Mouse (Mus musculus) T-cell, adult 2 months (primary cell): ENCODE results near the gene Timp2.

ENCODE experiments used
- DNase-seq: peaks from one replicate; pipeline ENCODE4 v3.0.0; 2022; ENCODE audit warnings: low spot score

Timp2 gene

GRCm38 (mm10) chr11:118289999-118290889 is 65.3 kb downstream of the Timp2 start, which contains the start of gene Usp36:
Gene Usp36 (minus strand): TSS chr11:118290244.
- peak; percentile 100 for DNase-seq

- DNase-seq = no peak
These were observed 66.0 kb downstream of the Timp2 start for GRCm38 (mm10) chr11:118289562-118289961.

GRCm38 (mm10) chr11:118289037-118289511 is 66.5 kb downstream of the Timp2 start:
- DNase-seq = peak; percentile 16

GRCm38 (mm10) chr11:118287573-118287972 is 68.0 kb downstream of the Timp2 start:
- no peak for DNase-seq

- no peak for DNase-seq
These were observed 69.1 kb downstream of the Timp2 start for GRCm38 (mm10) chr11:118286434-118286833.

GRCm38 (mm10) chr11:118285791-118286190 is 69.7 kb downstream of the Timp2 start:
- no peak for DNase-seq

- no peak for DNase-seq
These were observed 75.3 kb downstream of the Timp2 start for GRCm38 (mm10) chr11:118280218-118280617.

GRCm38 (mm10) chr11:118276328-118276727 is 79.2 kb downstream of the Timp2 start:
- no peak for DNase-seq

GRCm38 (mm10) chr11:118275092-118275491 is 80.4 kb downstream of the Timp2 start:
- no peak for DNase-seq

- DNase-seq = peak; percentile 56
These were observed 85.7 kb downstream of the Timp2 start for GRCm38 (mm10) chr11:118269827-118270226.

- peak; percentile 43 for DNase-seq
These were observed 88.9 kb downstream of the Timp2 start for GRCm38 (mm10) chr11:118266666-118267046.

- DNase-seq = no peak
These were observed 89.4 kb downstream of the Timp2 start for GRCm38 (mm10) chr11:118266044-118266665.

- DNase-seq = no peak
These were observed 89.9 kb downstream of the Timp2 start for GRCm38 (mm10) chr11:118265621-118266020.

GRCm38 (mm10) chr11:118263146-118263545 is 92.4 kb downstream of the Timp2 start:
- no peak for DNase-seq

- DNase-seq = peak; percentile 34
These were observed 95.5 kb downstream of the Timp2 start for GRCm38 (mm10) chr11:118260081-118260480.

- DNase-seq = no peak
These were observed 96.0 kb downstream of the Timp2 start for GRCm38 (mm10) chr11:118259580-118259979.

- DNase-seq = no peak
These were observed 99.2 kb downstream of the Timp2 start for GRCm38 (mm10) chr11:118256371-118256770.

- DNase-seq = no peak
These were observed 101.2 kb downstream of the Timp2 start for GRCm38 (mm10) chr11:118254159-118254951.

GRCm38 (mm10) chr11:118253447-118254158 is 101.9 kb downstream of the Timp2 start:
- DNase-seq = no peak
